Mouse (Mus musculus) left cerebral cortex, adult 2 months (tissue): ENCODE data around the gene Slc26a6. TPM values are rescaled to one million over a fixed set of nuclear protein-coding genes. Genes with fewer than 3 reads are reported as not detected.

ENCODE experiments used
- DNase-seq, 2 experiments: peaks; one replicate each; pipeline ENCODE4 v3.0.0; 2021 to 2022; ENCODE audit warnings: low spot score in 2 of 2, mixed read lengths in 1 of 2; ENCODE audit errors: extremely low spot score in 1 of 2
- H3K27ac ChIP-seq: fragments of 200-600 bp; 2 replicates; pipeline ENCODE4 v1.8.1; 2022
- H3K4me3 ChIP-seq: fragments of 200-600 bp; 2 replicates; pipeline ENCODE4 v1.8.1; 2022
- CTCF ChIP-seq: fragments of 200-600 bp; IDR thresholded peaks from 2 replicates; pipeline ENCODE4 v1.8.1; 2022; ENCODE audit warnings: antibody characterized with exemption, mild to moderate bottlenecking, moderate library complexity
- intact Hi-C: fragments of 180-260 bp; cut with DNase I; formaldehyde crosslinking; loops from one replicate; pipeline ENCODE4 v1.15.1; 2025
- long read RNA-seq, 2 experiments: library from polyadenylated mRNA; stranded (forward); transcript quantifications; one replicate each; pipeline ENCODE4 v2.0.0; 2021; ENCODE audit warnings: borderline mapping rate in 2 of 2
- total RNA-seq, 2 experiments: library from RNA; stranded (reverse); gene quantifications; 2 replicates each; pipeline ENCODE4 v1.2.3; 2021

Slc26a6 gene
- total RNA-seq: 10 to 100 TPM; 17.1 to 17.8 TPM
- long read RNA-seq, experiment 1: 0 reads
- long read RNA-seq, experiment 2, partial matches to known transcripts: 0 of 1 reads
- long read RNA-seq, experiment 2, other reads (novel, unspliced or antisense): 1 of 1 reads

GRCm38 (mm10) chr9:108852976-108853375 lies at the start of gene Slc26a6:
Gene Slc26a6 (plus strand): TSS chr9:108853283.
- Histone ChIP-seq H3K27ac (peak within 1 kb of the TSS; percentile 86), H3K4me3 (peak within 1 kb of the TSS; percentile 75)
- TF ChIP-seq CTCF: no peak
- no peak for DNase-seq
- intact Hi-C loops: no loop called here

DNA sequence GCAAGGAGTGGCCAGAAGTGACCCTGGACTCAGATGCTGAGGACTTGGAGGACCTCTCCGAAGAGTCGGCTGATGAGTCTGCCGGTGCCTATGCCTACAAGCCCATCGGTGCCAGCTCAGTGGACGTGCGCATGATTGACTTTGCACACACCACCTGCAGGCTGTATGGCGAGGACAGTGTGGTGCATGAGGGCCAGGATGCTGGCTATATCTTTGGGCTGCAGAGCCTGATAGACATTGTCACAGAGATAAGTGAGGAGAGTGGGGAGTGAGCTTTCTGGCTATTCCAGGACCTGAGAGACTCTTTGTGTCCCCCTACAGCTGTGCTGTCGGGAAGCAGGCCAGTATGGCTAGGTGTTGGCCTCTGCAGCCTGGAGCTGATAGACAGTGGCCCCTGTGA lies 47.3 kb upstream of the Slc26a6 start:
- no peak overlapping the region for H3K4me3 ChIP-seq
- TF ChIP-seq CTCF: no peak
- no peak for DNase-seq
- no peak overlapping the region for H3K27ac ChIP-seq
- intact Hi-C loops: no loop called here

DNA sequence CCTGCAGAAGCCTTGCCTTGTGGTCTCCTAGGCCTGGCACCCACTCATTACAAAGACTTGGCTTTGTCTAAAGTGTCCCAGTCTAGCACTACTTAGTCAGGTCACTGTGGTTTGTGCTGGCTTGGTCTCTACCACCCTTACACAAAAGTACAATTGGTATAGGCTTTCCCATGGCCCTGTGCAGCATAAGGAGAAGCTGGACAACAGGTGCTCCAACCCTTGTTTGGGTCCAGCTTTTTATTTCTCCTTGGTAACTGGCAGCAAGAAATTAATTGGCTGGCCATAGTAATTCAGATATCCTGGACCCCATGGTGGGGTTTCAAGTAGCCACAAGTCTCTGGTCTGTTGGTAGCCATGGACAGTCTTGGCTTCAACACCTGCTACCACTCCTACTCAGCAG lies 46.7 kb upstream of the Slc26a6 start:
- no peak for TF ChIP-seq CTCF
- Histone ChIP-seq H3K27ac (no peak overlapping the region), H3K4me3 (no peak overlapping the region)
- DNase-seq: no peak
- intact Hi-C loops: no loop called here

- no peak overlapping the region for H3K4me3 ChIP-seq
- intact Hi-C loops: no loop called here
- no peak overlapping the region for H3K27ac ChIP-seq
- TF ChIP-seq CTCF: no peak
- no peak for DNase-seq
Observed at GRCm38 (mm10) chr9:108806831-108807230, 46.3 kb upstream of the Slc26a6 start.

DNA sequence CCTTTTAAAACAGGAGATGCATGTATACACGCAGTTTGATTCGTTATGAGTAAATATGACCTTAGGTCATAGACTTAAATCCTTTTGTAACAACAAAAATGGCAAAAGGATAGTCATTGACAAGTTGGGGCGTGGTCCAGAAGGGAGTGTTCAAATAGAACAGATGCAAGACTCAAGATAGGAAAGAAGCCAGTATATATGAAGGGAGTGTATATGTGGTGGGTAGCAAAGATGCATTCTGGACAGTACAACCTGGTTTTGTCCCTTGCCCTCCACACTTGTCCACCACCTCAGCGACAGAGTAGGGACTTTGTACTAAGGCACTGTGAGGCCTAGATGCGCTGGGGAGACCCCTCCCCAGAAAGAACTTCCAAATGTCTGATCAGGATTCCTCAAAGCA lies 45.4 kb upstream of the Slc26a6 start:
- no peak for TF ChIP-seq CTCF
- no peak overlapping the region for H3K27ac ChIP-seq
- no peak overlapping the region for H3K4me3 ChIP-seq
- DNase-seq: no peak
- intact Hi-C loops: no loop called here

DNA sequence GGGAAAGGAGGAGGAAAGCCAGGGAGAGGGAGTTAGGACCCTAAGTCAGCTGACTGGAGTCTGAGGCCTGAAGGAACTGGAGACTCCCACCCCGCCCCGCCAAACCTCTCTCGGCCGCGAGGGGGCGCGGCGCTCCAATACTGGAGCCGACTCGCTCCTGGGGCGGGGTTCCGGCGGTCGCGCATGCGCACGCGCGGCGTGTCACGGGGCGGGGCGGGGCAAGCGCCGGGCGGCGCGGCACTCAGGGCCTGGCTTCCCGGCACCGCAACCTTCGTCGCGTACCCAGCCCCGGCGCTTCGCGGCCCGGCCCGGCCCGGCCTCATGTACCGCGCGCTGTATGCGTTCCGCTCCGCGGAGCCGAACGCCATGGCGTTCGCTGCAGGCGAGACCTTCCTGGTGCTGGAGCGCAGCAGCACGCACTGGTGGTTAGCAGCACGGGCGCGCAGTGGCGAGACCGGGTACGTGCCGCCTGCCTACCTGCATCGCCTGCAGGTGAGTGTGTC lies 44.9 kb upstream of the Slc26a6 start, which contains the start of gene Nckipsd:
Gene Nckipsd (plus strand): TSS at position 206 of the 503 bp plus-strand sequence.
- peak; percentile 94 for TF ChIP-seq CTCF
- peak; percentile 94 to 98 for DNase-seq
- Histone ChIP-seq H3K27ac (peak within 1 kb of the TSS; percentile 89), H3K4me3 (peak within 1 kb of the TSS; percentile 99)
- intact Hi-C loops: no loop called here

- peak overlapping the region; percentile 99 for H3K4me3 ChIP-seq
- peak overlapping the region; percentile 89 for H3K27ac ChIP-seq
- no peak for TF ChIP-seq CTCF
- no peak for DNase-seq
- intact Hi-C loops: no loop called here
Observed at GRCm38 (mm10) chr9:108809188-108809587, 43.9 kb upstream of the Slc26a6 start.

DNA sequence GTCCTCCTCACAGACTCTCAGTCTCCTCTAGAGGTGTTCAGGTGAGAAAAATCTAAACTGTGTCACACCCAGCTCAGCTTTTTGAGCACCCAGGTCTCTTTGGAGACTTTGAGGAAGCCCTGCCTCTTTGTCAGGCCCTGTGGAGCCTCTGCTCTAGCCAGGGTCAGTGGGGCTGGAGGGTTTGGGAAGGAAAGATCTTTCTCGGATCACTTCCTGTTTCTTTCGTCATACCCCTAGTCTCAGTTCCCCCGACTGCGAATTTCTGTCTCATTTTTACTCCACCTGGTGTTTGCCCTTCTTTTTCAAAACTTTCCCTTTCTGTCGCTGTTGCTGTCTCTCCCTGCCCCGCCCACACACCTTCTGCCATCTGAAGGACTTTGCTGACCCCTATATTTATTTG lies 43.4 kb upstream of the Slc26a6 start:
- H3K4me3 ChIP-seq: peak overlapping the region; percentile 99
- no peak for TF ChIP-seq CTCF
- H3K27ac ChIP-seq: peak overlapping the region; percentile 4; the same call in 1 of the 2 replicates
- intact Hi-C loops: no loop called here
- DNase-seq: no peak

GRCm38 (mm10) chr9:108810516-108810915 lies 42.6 kb upstream of the Slc26a6 start:
- no peak overlapping the region for H3K27ac ChIP-seq

GRCm38 (mm10) chr9:108815557-108815956 lies 37.5 kb upstream of the Slc26a6 start:
- intact Hi-C loops: no loop called here
- H3K4me3 ChIP-seq: no peak overlapping the region
- no peak for TF ChIP-seq CTCF
- H3K27ac ChIP-seq: no peak overlapping the region
- no peak for DNase-seq

More at GRCm38 (mm10) chr9:108810516-108810915, 42.6 kb upstream of the Slc26a6 start:
- no peak overlapping the region for H3K4me3 ChIP-seq
- no peak for DNase-seq
- no peak for TF ChIP-seq CTCF
- intact Hi-C loops: no loop called here

DNA sequence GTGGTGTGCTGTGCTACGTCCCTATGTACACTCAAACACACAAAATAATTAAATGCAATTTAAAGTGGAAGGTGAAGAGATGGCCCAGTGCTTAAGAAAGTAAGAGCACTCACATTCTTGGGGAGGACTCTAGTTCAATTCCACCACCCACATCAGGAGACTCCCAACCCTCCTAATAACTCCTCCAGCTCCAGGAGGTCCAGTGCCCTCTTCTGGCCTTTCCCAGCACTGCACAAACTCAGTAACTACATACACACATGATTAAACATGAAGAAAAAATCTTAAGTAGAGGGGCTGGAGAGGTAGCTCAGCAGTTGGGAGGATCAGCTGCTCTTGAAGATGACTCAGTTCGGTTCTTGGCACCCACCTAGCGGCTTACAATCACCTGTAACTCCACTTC lies 33.6 kb upstream of the Slc26a6 start:
- H3K4me3 ChIP-seq: no peak overlapping the region
- intact Hi-C loops: loop anchor here (1.0 kb wide), 1 partner anchor 66 kb away; no protein-coding TSS in a partner anchor
- DNase-seq: peak in 1 of 2 experiments; percentile 59
- no peak overlapping the region for H3K27ac ChIP-seq
- peak; percentile 76 for TF ChIP-seq CTCF

- DNase-seq: no peak
- no peak overlapping the region for H3K27ac ChIP-seq
- intact Hi-C loops: no loop called here
Observed at GRCm38 (mm10) chr9:108820077-108820476, 33.0 kb upstream of the Slc26a6 start.

GRCm38 (mm10) chr9:108824144-108824685 lies 28.9 kb upstream of the Slc26a6 start:
- no peak; the same call in 1 of the 2 replicates for TF ChIP-seq CTCF
- intact Hi-C loops: no loop called here
- Histone ChIP-seq H3K27ac (peak overlapping the region; percentile 82), H3K4me3 (peak overlapping the region; percentile 62)
- peak in 1 of 2 experiments; percentile 32 for DNase-seq

More at GRCm38 (mm10) chr9:108820077-108820476, 33.0 kb upstream of the Slc26a6 start:
- no peak overlapping the region for H3K4me3 ChIP-seq
- TF ChIP-seq CTCF: no peak
